Mouse (Mus musculus) E14TG2a.4 (cell line): Measurements from ENCODE around the gene Ephb2.

Source experiments
- CTCF ChIP-seq: conservative IDR thresholded peaks from 2 replicates; pipeline ENCODE4 v1.5.1; 2014; ENCODE audit warnings: low read length
- POU5F1 ChIP-seq: IDR thresholded peaks from 2 replicates; pipeline ENCODE4 v1.6.1; 2014; ENCODE audit warnings: low read length, borderline replicate concordance

DNA sequence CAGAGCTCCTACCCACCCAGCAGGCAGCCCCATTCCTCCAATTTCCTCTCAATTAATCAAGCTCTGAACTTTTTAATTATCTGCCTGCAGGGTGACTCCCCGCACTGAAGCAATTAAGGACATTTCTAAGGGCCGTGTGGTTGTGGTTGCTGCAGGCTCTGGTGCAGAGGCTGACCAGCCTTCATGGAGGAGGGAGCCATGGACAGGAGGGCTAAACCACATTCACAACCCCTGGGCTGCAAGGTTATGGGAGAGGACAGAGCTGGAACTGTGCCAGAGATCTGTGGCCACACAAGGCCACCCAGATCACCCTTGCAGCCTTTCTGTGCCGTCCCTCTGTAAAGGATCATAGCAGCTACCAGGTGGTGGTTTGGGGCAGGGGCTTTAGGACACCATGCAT, 131.2 kb downstream of the Ephb2 start:
- TF ChIP-seq CTCF (no peak), POU5F1 (no peak)
